Comparison of ENCODE assay signal across 27 mouse cellular contexts in the genomic region with DNA sequence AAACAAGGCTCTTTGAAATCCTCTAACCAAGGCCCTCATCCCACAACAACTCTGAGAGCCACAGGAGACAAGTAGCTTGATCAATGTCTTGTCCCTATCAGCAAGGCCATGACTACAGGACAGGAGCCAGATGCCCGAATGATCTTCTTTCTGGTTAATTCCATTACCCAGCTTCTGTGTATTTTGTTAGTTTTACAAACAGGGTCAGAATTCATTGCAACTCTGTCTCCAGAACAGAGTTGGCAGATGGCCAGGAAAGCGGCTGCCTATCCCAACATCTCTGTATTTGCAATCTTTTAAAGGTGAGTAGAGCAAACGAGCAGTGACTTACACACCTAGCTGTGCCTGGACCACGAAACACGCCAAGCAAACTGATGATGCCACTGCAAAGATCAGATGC. TPM values are rescaled to one million over a fixed set of nuclear protein-coding genes. Genes with fewer than 3 reads are reported as not detected.
DNase-seq lines count a peak whose midpoint lies in the region; TF ChIP-seq lines count a peak whose summit lies in the region.
"Had no signal": no experiment of that assay in that cellular context is flagged by ENCODE, and none has a peak within 500 bp of the region (broad histone marks: within the 10 kb centered on the region; RNA-seq: fewer than 3 reads in every experiment).

No protein-coding gene starts in this region.

- no peak for TF ChIP-seq CTCF in liver, adult 2 months (IDR thresholded peaks at IDR 0.05; ENCODE audit: low read depth, low read length)

- no peak for TF ChIP-seq POLR2A in liver, adult 2 months (IDR thresholded peaks at IDR 0.05; ENCODE audit: extremely low read depth, insufficient read depth, low read length)

- no peaks in the 10 kb centered on the region for H3K79me2 ChIP-seq in liver, adult 2 months (ENCODE audit: control insufficient read depth, insufficient read depth, low read length)

- H3K4me1 ChIP-seq in liver, adult 2 months (ENCODE audit: control insufficient read depth, insufficient read depth, low read length), result peaks cover 10% of the 10 kb centered on the region; the same call in 1 of the 2 replicates
- H3K4me1 ChIP-seq: forebrain, embryonic 13.5 days; heart, embryonic 12.5 days; kidney, embryonic 15.5 days; liver, embryonic 12.5 days; stomach, embryonic 15.5 days had no signal

- intact Hi-C loops in gastrocnemius, postnatal 36 days (cut with DNase I), result no loop called here

- H3K27ac ChIP-seq in liver, adult 2 months (replicated peaks; ENCODE audit: insufficient read depth, low read depth, low read length), result peak overlapping the region; percentile 33; the same call in 1 of the 2 replicates
- H3K27ac ChIP-seq: forebrain, embryonic 13.5 days; heart, adult 2 months; hindbrain, embryonic 14.5 days; kidney, embryonic 15.5 days; liver, embryonic 12.5 days; stomach, embryonic 15.5 days had no signal

- no peak overlapping the region for H3K4me3 ChIP-seq in liver, adult 2 months (ENCODE audit: insufficient read depth, low read depth, low read length)
- H3K4me3 ChIP-seq: forebrain, embryonic 13.5 days; heart, adult 2 months; heart, embryonic 12.5 days; kidney, embryonic 15.5 days; liver, embryonic 12.5 days; stomach, embryonic 15.5 days had no signal

- 18% methylated on average over 5 of the region's 5 CpGs for WGBS in liver, adult 2 months

- no peaks in the 10 kb centered on the region for H3K36me3 ChIP-seq in liver, adult 2 months (ENCODE audit: control insufficient read depth, insufficient read depth, low read length)
- H3K36me3 ChIP-seq: heart, embryonic 12.5 days; kidney, embryonic 15.5 days; liver, embryonic 12.5 days; stomach, embryonic 15.5 days had no signal

- H3K9ac ChIP-seq in liver, adult 2 months (ENCODE audit: low read depth, low read length), result no peak overlapping the region
- H3K9ac ChIP-seq: forebrain, embryonic 13.5 days; heart, embryonic 12.5 days; hindbrain, embryonic 14.5 days; kidney, embryonic 15.5 days; liver, embryonic 12.5 days; stomach, embryonic 15.5 days had no signal

- no peaks in the 10 kb centered on the region for H3K27me3 ChIP-seq in liver, adult 2 months (ENCODE audit: control insufficient read depth, insufficient read depth, low read length)
- H3K27me3 ChIP-seq: forebrain, embryonic 13.5 days; heart, embryonic 12.5 days; kidney, embryonic 15.5 days; liver, embryonic 12.5 days; stomach, embryonic 15.5 days had no signal

- DNase-seq in gastrocnemius, postnatal 10 days, result peak; percentile 29
- no peak for DNase-seq in gastrocnemius, postnatal 36 days
- peak; percentile 87 for DNase-seq in liver, adult 2 months (ENCODE audit: extremely low read depth, low read depth, low spot score)
- DNase-seq in liver, result no peak
- peak; percentile 26 for DNase-seq in urinary bladder, postnatal 14 days (ENCODE audit: low spot score)
- DNase-seq in urinary bladder, postnatal 25 days (ENCODE audit: low spot score), result no peak
- peak; percentile 30 to 32 for DNase-seq in adrenal gland, postnatal 36 days
- no peak for DNase-seq in thymus, postnatal 0 days (ENCODE audit: low spot score)
- DNase-seq: B cell, adult 2 months; cerebellum, adult 18-20 months; gastrocnemius, postnatal 25 days; heart, adult 2 months; kidney, adult 11 months; layer of hippocampus, postnatal 36 days; left cerebral cortex, postnatal 4 days; lung, adult 18-20 months; right cerebral cortex, postnatal 25 days; thymus, adult 18-20 months; thymus, postnatal 4 days had no signal

RNA-seq across cellular contexts. Expression of a gene that starts 11.7 kb away (rescaled TPM):
- 100 to 1,000 TPM in 1 of 2 experiments, 10 to 100 TPM in 1; 95.2 to 143 TPM for total RNA-seq in gastrocnemius, postnatal 10 days (2021)
- total RNA-seq in gastrocnemius, postnatal 36 days (2021), result 10 to 100 TPM; 11.7 TPM
- total RNA-seq in liver, adult 2 months (2014; rRNA removed), result 0.60 and 1.0 TPM in 2 replicates
- polyA plus RNA-seq in liver, adult 2 months (2012; rRNA removed), result 1.7 and 1.8 TPM in 2 replicates
- total RNA-seq in adrenal gland, postnatal 36 days (2021), result 10 to 100 TPM; 15.7 to 21.2 TPM
- 3.9 and 5.5 TPM in 2 replicates for polyA plus RNA-seq in thymus, postnatal 0 days (2015; fragmentation: Nextera tagmentation; extraction: Ambion mirVana)
- total RNA-seq: hematopoietic stem cell, adult 5-6 weeks; neutrophil, adult 5-6 weeks had no signal

RNA-seq across cellular contexts. Expression of a gene that starts 29.4 kb away (rescaled TPM):
- total RNA-seq in gastrocnemius, postnatal 10 days (2021), result 100 to 1,000 TPM; 471 to 585 TPM
- total RNA-seq in gastrocnemius, postnatal 36 days (2021), result 100 to 1,000 TPM; 380 to 392 TPM
- 458 and 539 TPM in 2 replicates for total RNA-seq in liver, adult 2 months (2014; rRNA removed)
- polyA plus RNA-seq in liver, adult 2 months (2012; rRNA removed), result 163 and 249 TPM in 2 replicates
- total RNA-seq in adrenal gland, postnatal 36 days (2021), result 100 to 1,000 TPM; 369 to 384 TPM
- 879 and 918 TPM in 2 replicates for polyA plus RNA-seq in thymus, postnatal 0 days (2015; fragmentation: Nextera tagmentation; extraction: Ambion mirVana)

Comparison
In these comparisons a context has a peak if more than half of its experiments do, and no peak if none do; other contexts are left out.
1. DNase-seq: peak in gastrocnemius, postnatal 10 days (single experiment), liver, adult 2 months (single experiment), urinary bladder, postnatal 14 days (single experiment) and adrenal gland, postnatal 36 days (2 of 2); none in gastrocnemius, postnatal 36 days (0 of 2), liver (single experiment), urinary bladder, postnatal 25 days (single experiment) and thymus, postnatal 0 days (single experiment).
2. RNA of a gene that starts 11.7 kb away (total RNA-seq): 95.2 to 143 TPM in gastrocnemius, postnatal 10 days; 15.7 to 21.2 TPM in adrenal gland, postnatal 36 days, 11.7 TPM in gastrocnemius, postnatal 36 days and 0.60 to 1.0 TPM in liver, adult 2 months; every median in the first group is over 4 times any median in the second.